Mouse (Mus musculus) stomach, embryonic 16.5 days (tissue): ENCODE measurements at regions not wholly inside any gene's neighbourhood (a gene's known extent, or its start where the extent isn't known, plus 50 kb on each side); places are given as distances from the start of the nearest gene placed in this dataset.

Experiments
- ATAC-seq: fragments of 200-750 bp; cut with Nextera tagmentation; 2 replicates; pipeline ENCODE4 v1.8.0; 2017; ENCODE audit warnings: moderate number of reproducible peaks, moderate TSS enrichment; ENCODE audit not compliant: insufficient read depth, low FRiP score
- H3K27ac ChIP-seq: fragments of 300-500 bp; sonication (generic); 2 replicates; pipeline ENCODE4 v1.5.1; 2014; ENCODE audit warnings: low read length
- H3K27me3 ChIP-seq: fragments of 300-500 bp; sonication (generic); 2 replicates; pipeline ENCODE4 v1.6.1; 2014; ENCODE audit warnings: low read length, control low read depth, mixed read lengths; ENCODE audit not compliant: control insufficient read depth, insufficient read depth
- H3K36me3 ChIP-seq: fragments of 300-500 bp; sonication (generic); 2 replicates; pipeline ENCODE4 v1.6.1; 2014; ENCODE audit warnings: low read length; ENCODE audit not compliant: control insufficient read depth, insufficient read depth
- H3K4me1 ChIP-seq: fragments of 300-500 bp; sonication (generic); 2 replicates; pipeline ENCODE4 v1.6.1; 2014; ENCODE audit warnings: low read length, control low read depth, mixed read lengths; ENCODE audit not compliant: control insufficient read depth, insufficient read depth
- H3K4me2 ChIP-seq: fragments of 300-500 bp; sonication (generic); 2 replicates; pipeline ENCODE4 v1.6.1; 2014; ENCODE audit warnings: low read depth, low read length, mixed read lengths
- H3K4me3 ChIP-seq: fragments of 300-500 bp; sonication (generic); replicated peaks from 2 replicates; pipeline ENCODE4 v1.5.1; 2014; ENCODE audit warnings: mild to moderate bottlenecking, low read length
- H3K9ac ChIP-seq: fragments of 300-500 bp; sonication (generic); 2 replicates; pipeline ENCODE4 v1.6.1; 2014; ENCODE audit warnings: low read length
- H3K9me3 ChIP-seq: fragments of 300-500 bp; sonication (generic); replicated peaks from 2 replicates; pipeline ENCODE4 v1.6.1; 2016; ENCODE audit warnings: low read length, control low read depth; ENCODE audit not compliant: control insufficient read depth
- WGBS: fragments of 180-500 bp; shearing (Covaris S2); extraction: QIAGEN DNeasy Blood & Tissue Kit; methylation state at CpG from one replicate; pipeline ENCODE4 v1.1.7; 2014; 5-methylcytosine and 5-hydroxymethylcytosine counted together

- Histone ChIP-seq H3K27me3 (no peaks in the 10 kb centered on the region), H3K9ac (no peak overlapping the region), H3K4me3 (no peak overlapping the region), H3K36me3 (no peaks in the 10 kb centered on the region), H3K27ac (no peak overlapping the region), H3K9me3 (no peaks in the 10 kb centered on the region), H3K4me2 (no peak overlapping the region), H3K4me1 (no peaks in the 10 kb centered on the region)
- no peak for ATAC-seq
- WGBS = 83% methylated on average over 5 of the region's 5 CpGs
Measured at GRCm38 (mm10) chr16:22750725-22751287, 60.6 kb downstream of the Crygs start.

GRCm38 (mm10) chr16:22744121-22744855 lies 67.1 kb downstream of the Crygs start:
- Histone ChIP-seq H3K9ac (no peak overlapping the region), H3K27ac (no peak overlapping the region), H3K4me1 (no peaks in the 10 kb centered on the region; the same call in 1 of the 2 replicates), H3K4me3 (no peak overlapping the region), H3K36me3 (no peaks in the 10 kb centered on the region), H3K27me3 (no peaks in the 10 kb centered on the region), H3K9me3 (no peaks in the 10 kb centered on the region), H3K4me2 (no peak overlapping the region)
- no peak for ATAC-seq
- 83% methylated on average over 7 of the region's 7 CpGs for WGBS

GRCm38 (mm10) chr16:22743461-22743860 lies 67.9 kb downstream of the Crygs start:
- no peaks in the 10 kb centered on the region for H3K9me3 ChIP-seq
- 93% methylated on average over 1 of the region's 1 CpGs for whole genome bisulfite sequencing
- no peak overlapping the region for H3K27ac ChIP-seq
- H3K27me3 ChIP-seq = no peaks in the 10 kb centered on the region
- H3K36me3 ChIP-seq = no peaks in the 10 kb centered on the region
- no peaks in the 10 kb centered on the region; the same call in 1 of the 2 replicates for H3K4me1 ChIP-seq
- H3K4me3 ChIP-seq = no peak overlapping the region
- no peak for ATAC-seq
- no peak overlapping the region for H3K4me2 ChIP-seq
- H3K9ac ChIP-seq = no peak overlapping the region

- Histone ChIP-seq H3K27me3 (no peaks in the 10 kb centered on the region), H3K9me3 (no peaks in the 10 kb centered on the region), H3K27ac (no peak overlapping the region), H3K9ac (no peak overlapping the region), H3K4me1 (no peaks in the 10 kb centered on the region; the same call in 1 of the 2 replicates), H3K36me3 (no peaks in the 10 kb centered on the region), H3K4me3 (no peak overlapping the region), H3K4me2 (no peak overlapping the region)
- WGBS = 22% methylated on average over 4 of the region's 4 CpGs
- peak; percentile 81; the same call in 1 of the 2 replicates for ATAC-seq
Measured at GRCm38 (mm10) chr16:22741496-22741895, 69.9 kb downstream of the Crygs start.

- Histone ChIP-seq H3K27me3 (no peaks in the 10 kb centered on the region), H3K36me3 (no peaks in the 10 kb centered on the region), H3K27ac (no peak overlapping the region), H3K9me3 (no peaks in the 10 kb centered on the region), H3K4me2 (no peak overlapping the region), H3K4me3 (no peak overlapping the region), H3K9ac (no peak overlapping the region), H3K4me1 (no peaks in the 10 kb centered on the region)
- ATAC-seq = no peak
- WGBS = 59% methylated on average over 10 of the region's 10 CpGs
Measured at GRCm38 (mm10) chr16:22734529-22735022, 76.8 kb downstream of the Crygs start.

- Histone ChIP-seq H3K4me1 (no peaks in the 10 kb centered on the region), H3K4me2 (no peak overlapping the region), H3K9ac (no peak overlapping the region), H3K27me3 (no peaks in the 10 kb centered on the region), H3K36me3 (no peaks in the 10 kb centered on the region), H3K4me3 (no peak overlapping the region), H3K27ac (no peak overlapping the region), H3K9me3 (no peaks in the 10 kb centered on the region)
- ATAC-seq = no peak
- WGBS = 30% methylated on average over 11 of the region's 11 CpGs
Measured at GRCm38 (mm10) chr16:22733772-22734528, 76.9 kb upstream of the Dgkg start.

- no peaks in the 10 kb centered on the region for H3K9me3 ChIP-seq
- H3K27ac ChIP-seq = no peak overlapping the region
- no peak for ATAC-seq
- H3K9ac ChIP-seq = no peak overlapping the region
- no peak overlapping the region for H3K4me2 ChIP-seq
- WGBS = 74% methylated on average over 3 of the region's 3 CpGs
- H3K36me3 ChIP-seq = no peaks in the 10 kb centered on the region
- H3K27me3 ChIP-seq = no peaks in the 10 kb centered on the region
- no peaks in the 10 kb centered on the region for H3K4me1 ChIP-seq
- no peak overlapping the region for H3K4me3 ChIP-seq
Measured at GRCm38 (mm10) chr16:22729096-22729495, 72.1 kb upstream of the Dgkg start.

GRCm38 (mm10) chr16:22725261-22725660 lies 68.2 kb upstream of the Dgkg start:
- Histone ChIP-seq H3K4me2 (no peak overlapping the region), H3K4me3 (no peak overlapping the region), H3K27ac (no peak overlapping the region), H3K4me1 (no peaks in the 10 kb centered on the region), H3K36me3 (no peaks in the 10 kb centered on the region), H3K9ac (no peak overlapping the region), H3K9me3 (no peaks in the 10 kb centered on the region), H3K27me3 (no peaks in the 10 kb centered on the region)
- 81% methylated on average over 3 of the region's 3 CpGs for WGBS
- no peak for ATAC-seq

- Histone ChIP-seq H3K4me3 (no peak overlapping the region), H3K27me3 (no peaks in the 10 kb centered on the region), H3K4me2 (no peak overlapping the region), H3K9me3 (no peaks in the 10 kb centered on the region), H3K27ac (no peak overlapping the region), H3K4me1 (no peaks in the 10 kb centered on the region), H3K36me3 (no peaks in the 10 kb centered on the region), H3K9ac (no peak overlapping the region)
- 76% methylated on average over 4 of the region's 4 CpGs for WGBS
- no peak for ATAC-seq
Measured at GRCm38 (mm10) chr16:22723333-22723732, 66.3 kb upstream of the Dgkg start.
